Mouse (Mus musculus): ENCODE results near the gene Hsd11b2. TPM values are rescaled to one million over a fixed set of nuclear protein-coding genes. Genes with fewer than 3 reads are reported as not detected.
A peak's percentile ranks its signal among the peaks of the same experiment; 100 is the strongest.

Gene Hsd11b2
- polyA plus RNA-seq, 1 experiment from 2014 or later: 0.13 TPM

DNA sequence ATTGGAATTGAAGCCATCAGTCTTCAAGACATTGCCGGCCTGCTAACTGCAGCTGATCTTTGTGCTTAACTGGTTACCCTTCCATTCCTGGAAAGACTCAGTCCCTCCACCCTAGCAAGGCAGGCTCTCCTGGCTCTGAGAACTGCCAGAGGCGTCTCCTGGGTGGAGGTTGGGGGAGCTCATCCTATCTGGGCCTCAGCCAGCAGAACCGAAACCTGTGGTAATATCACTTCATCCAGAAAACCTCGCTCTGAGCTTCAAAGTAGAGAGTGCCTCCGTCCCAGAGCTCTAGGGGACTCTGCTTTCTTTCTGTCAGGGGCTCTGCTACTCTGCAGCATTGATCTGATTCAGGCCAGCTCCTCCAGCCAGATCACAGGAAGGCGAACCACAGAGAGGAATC, 11.6 kb upstream of the Hsd11b2 start:
- no peak overlapping the region for H3K9ac ChIP-seq (replicated peaks)
- H3K27ac ChIP-seq (ENCODE audit: low read depth): no peak overlapping the region
- H3K4me2 ChIP-seq (ENCODE audit: low read depth, low read length): no peak overlapping the region
- 63% methylated on average over 6 of the region's 6 CpGs for WGBS (ENCODE audit: insufficient replicate concordance)
- no peak for TF ChIP-seq CTCF (IDR thresholded peaks at IDR 0.05; ENCODE audit: low read depth)
- no peak for TF ChIP-seq EP300 (IDR thresholded peaks at IDR 0.05; ENCODE audit: low read depth)
- H3K36me3 ChIP-seq (replicated peaks; ENCODE audit: insufficient read depth, low read length): no peaks in the 10 kb centered on the region
- no peak overlapping the region for H3K4me3 ChIP-seq (ENCODE audit: low read depth, low read length)
- no peaks in the 10 kb centered on the region for H3K9me3 ChIP-seq (ENCODE audit: low read length)
- DNase-seq: no peak
- H3K27me3 ChIP-seq (ENCODE audit: insufficient read depth, low read length): no peaks in the 10 kb centered on the region
- no peaks in the 10 kb centered on the region for H3K4me1 ChIP-seq (ENCODE audit: insufficient read depth)
- ATAC-seq: no peak

DNA sequence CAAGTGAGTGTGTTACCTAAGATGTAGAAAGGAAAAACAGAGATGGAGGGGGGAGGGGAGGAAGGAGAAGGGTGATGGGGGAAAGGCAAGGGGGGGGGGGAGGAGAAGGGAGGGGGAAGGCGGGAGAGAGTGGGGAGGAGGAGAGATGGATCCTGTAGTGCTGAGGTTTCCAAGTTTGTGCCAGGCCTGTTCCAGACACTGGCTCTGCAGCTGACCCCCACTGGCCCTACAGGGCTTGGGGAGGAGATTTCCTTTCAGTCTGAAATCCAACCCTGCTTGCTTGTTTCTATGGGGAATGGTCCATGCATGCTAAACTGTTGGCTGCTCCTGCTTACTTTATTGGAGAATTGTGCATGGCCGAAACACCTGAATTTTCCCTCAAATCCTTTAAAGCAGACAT, 9.8 kb upstream of the Hsd11b2 start:
- Histone ChIP-seq H3K36me3 (replicated peaks; ENCODE audit: insufficient read depth, low read length) (no peaks in the 10 kb centered on the region), H3K9me3 (ENCODE audit: low read length) (no peaks in the 10 kb centered on the region), H3K4me2 (ENCODE audit: low read depth, low read length) (no peak overlapping the region), H3K4me1 (ENCODE audit: insufficient read depth) (no peaks in the 10 kb centered on the region), H3K27me3 (ENCODE audit: insufficient read depth, low read length) (no peaks in the 10 kb centered on the region), H3K27ac (ENCODE audit: low read depth) (no peak overlapping the region), H3K4me3 (ENCODE audit: low read depth, low read length) (no peak overlapping the region), H3K9ac (replicated peaks) (no peak overlapping the region)
- 57% methylated on average over 1 of the region's 2 CpGs for WGBS (ENCODE audit: insufficient replicate concordance)
- TF ChIP-seq EP300 (IDR thresholded peaks at IDR 0.05; ENCODE audit: low read depth) (no peak), CTCF (IDR thresholded peaks at IDR 0.05; ENCODE audit: low read depth) (no peak)
- no peak for DNase-seq
- no peak for ATAC-seq

DNA sequence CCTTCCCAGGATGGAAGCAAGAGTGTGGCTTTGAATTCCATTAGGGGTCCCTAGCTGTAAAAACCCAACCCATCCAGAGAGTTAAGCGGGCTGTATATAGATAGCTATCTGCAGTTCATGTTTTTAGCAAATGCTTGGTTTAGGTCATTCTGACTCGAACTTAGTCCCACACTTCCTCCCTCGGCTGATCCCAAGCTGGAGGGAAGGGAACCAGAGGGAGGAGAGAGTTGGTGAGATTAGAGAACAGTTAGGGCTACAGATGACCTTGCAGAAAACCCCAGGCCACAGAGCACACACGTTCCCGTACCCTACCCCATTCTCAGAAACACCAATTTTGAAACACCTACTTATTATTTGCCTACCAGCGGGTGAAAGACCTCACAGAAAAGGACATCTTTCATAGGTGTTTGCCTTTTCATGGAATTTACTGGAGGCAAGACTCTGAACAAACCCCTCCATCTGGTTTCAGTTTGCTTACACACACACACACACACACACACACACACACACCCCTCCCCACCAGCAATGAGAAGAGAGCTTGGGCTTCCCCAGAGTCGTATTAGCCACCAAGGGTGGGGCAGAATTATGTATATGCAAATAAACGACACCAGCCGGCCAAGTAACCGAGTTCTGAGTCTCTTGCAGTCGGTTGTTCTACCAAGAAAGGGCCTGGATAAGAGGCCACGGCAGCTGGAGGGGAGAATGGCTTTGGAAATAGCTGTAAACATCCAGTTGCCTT, 8.4 kb upstream of the Hsd11b2 start:
- WGBS (ENCODE audit: insufficient replicate concordance): 34% methylated on average over 12 of the region's 12 CpGs
- H3K36me3 ChIP-seq (replicated peaks; ENCODE audit: insufficient read depth, low read length): no peaks in the 10 kb centered on the region
- no peak overlapping the region for H3K9ac ChIP-seq (replicated peaks)
- no peak for ATAC-seq
- H3K4me1 ChIP-seq (ENCODE audit: insufficient read depth): no peaks in the 10 kb centered on the region
- no peak overlapping the region for H3K27ac ChIP-seq (ENCODE audit: low read depth)
- TF ChIP-seq EP300 (IDR thresholded peaks at IDR 0.05; ENCODE audit: low read depth) (no peak), CTCF (IDR thresholded peaks at IDR 0.05; ENCODE audit: low read depth) (no peak)
- H3K27me3 ChIP-seq (ENCODE audit: insufficient read depth, low read length): no peaks in the 10 kb centered on the region
- DNase-seq: no peak
- H3K4me2 ChIP-seq (ENCODE audit: low read depth, low read length): no peak overlapping the region
- H3K9me3 ChIP-seq (ENCODE audit: low read length): no peaks in the 10 kb centered on the region
- H3K4me3 ChIP-seq (ENCODE audit: low read depth, low read length): no peak overlapping the region

DNA sequence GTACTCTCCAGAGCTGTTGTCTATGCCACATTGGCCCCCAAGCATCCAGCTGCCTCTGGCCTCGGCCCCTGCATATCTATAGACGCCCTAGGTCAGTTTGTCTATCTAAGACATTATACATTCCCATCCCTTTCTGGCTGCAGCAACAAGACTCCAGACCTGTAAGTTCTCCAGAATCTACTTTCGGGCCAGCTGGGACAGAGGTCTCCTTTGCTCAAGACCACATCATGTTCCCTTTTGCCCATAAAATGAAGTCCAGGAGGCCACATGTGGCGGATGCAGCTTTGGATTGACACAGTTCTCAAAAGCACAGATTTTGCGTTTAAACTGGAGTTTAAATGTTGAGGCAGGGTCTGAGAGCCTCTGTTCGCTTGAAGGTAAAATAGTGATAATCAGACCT, 4.4 kb upstream of the Hsd11b2 start:
- H3K4me2 ChIP-seq (ENCODE audit: low read depth, low read length): no peak overlapping the region
- no peaks in the 10 kb centered on the region for H3K36me3 ChIP-seq (replicated peaks; ENCODE audit: insufficient read depth, low read length)
- WGBS (ENCODE audit: insufficient replicate concordance): 77% methylated on average over 6 of the region's 6 CpGs
- H3K27ac ChIP-seq (ENCODE audit: low read depth): no peak overlapping the region
- no peak for ATAC-seq
- H3K9ac ChIP-seq (replicated peaks): no peak overlapping the region
- peaks cover 28% of the 10 kb centered on the region for H3K27me3 ChIP-seq (ENCODE audit: insufficient read depth, low read length)
- TF ChIP-seq EP300 (IDR thresholded peaks at IDR 0.05; ENCODE audit: low read depth) (no peak), CTCF (IDR thresholded peaks at IDR 0.05; ENCODE audit: low read depth) (no peak)
- no peak for DNase-seq
- H3K9me3 ChIP-seq (ENCODE audit: low read length): no peaks in the 10 kb centered on the region
- H3K4me1 ChIP-seq (ENCODE audit: insufficient read depth): peaks cover 18% of the 10 kb centered on the region
- no peak overlapping the region for H3K4me3 ChIP-seq (ENCODE audit: low read depth, low read length)

DNA sequence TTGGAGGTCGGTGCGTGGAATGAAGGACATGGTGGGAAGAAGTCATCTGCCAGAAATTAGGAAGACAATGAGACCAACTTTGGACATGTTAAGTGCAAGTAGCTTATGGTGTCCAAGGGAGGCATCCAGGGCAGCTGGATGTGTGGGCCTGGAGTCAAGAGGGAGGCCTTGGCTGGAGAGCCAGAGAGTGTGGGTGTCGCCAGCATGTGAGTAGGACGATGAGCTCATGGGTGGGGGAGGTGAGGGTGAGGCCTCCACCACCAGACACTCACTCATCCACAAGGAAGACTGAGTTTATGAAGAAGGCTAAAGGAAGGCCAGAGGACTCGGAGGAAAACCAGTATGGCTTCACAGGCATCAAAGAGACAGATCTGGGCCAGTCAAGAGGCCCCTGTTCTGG, 3.9 kb upstream of the Hsd11b2 start:
- ATAC-seq (no peak), DNase-seq (no peak)
- TF ChIP-seq CTCF (IDR thresholded peaks at IDR 0.05; ENCODE audit: low read depth) (no peak), EP300 (IDR thresholded peaks at IDR 0.05; ENCODE audit: low read depth) (no peak)
- Histone ChIP-seq H3K4me3 (ENCODE audit: low read depth, low read length) (no peak overlapping the region), H3K27me3 (ENCODE audit: insufficient read depth, low read length) (peaks cover 32% of the 10 kb centered on the region), H3K4me1 (ENCODE audit: insufficient read depth) (peaks cover 22% of the 10 kb centered on the region), H3K27ac (ENCODE audit: low read depth) (no peak overlapping the region), H3K36me3 (replicated peaks; ENCODE audit: insufficient read depth, low read length) (no peaks in the 10 kb centered on the region), H3K9me3 (ENCODE audit: low read length) (no peaks in the 10 kb centered on the region), H3K9ac (replicated peaks) (no peak overlapping the region), H3K4me2 (ENCODE audit: low read depth, low read length) (no peak overlapping the region)
- 70% methylated on average over 5 of the region's 5 CpGs for WGBS (ENCODE audit: insufficient replicate concordance)

DNA sequence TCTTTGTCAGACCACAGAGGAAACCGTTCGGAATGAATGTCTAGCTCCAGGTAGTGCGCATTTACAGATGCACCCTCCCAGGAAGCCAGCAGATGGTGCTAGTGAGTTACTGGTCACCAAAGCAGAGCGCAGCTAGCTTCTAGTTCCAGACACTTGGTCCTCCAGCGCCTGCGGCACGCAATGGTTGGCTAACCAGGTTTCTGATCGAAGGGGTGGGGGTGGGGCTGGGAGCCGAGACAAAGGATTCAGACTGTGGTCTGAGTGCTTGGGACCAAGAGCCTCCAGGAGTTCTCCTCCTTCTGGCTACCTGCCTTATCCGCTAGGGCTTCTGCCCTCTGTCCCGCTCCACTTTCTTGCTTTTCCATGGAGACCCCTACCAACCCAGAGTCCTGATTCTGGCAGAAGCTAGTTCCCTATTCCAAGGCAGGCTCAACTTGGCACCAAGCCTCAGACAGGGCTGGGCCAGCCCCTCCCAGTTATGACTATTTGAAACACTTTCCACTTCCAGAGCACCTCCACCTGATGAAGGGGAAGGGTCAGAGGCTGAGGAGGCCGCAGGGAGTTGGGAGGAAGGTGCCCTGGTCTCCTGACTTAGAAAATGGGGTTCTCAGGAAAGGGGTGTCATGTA, 2.4 kb upstream of the Hsd11b2 start:
- Histone ChIP-seq H3K27me3 (ENCODE audit: insufficient read depth, low read length) (peaks cover 36% of the 10 kb centered on the region), H3K9ac (replicated peaks) (no peak overlapping the region), H3K4me3 (ENCODE audit: low read depth, low read length) (no peak overlapping the region), H3K4me2 (ENCODE audit: low read depth, low read length) (peak overlapping the region; percentile 27; the same call in 1 of the 2 replicates), H3K4me1 (ENCODE audit: insufficient read depth) (peaks cover 22% of the 10 kb centered on the region), H3K36me3 (replicated peaks; ENCODE audit: insufficient read depth, low read length) (0 out of 2 replicates have a peak, but pooled peaks cover under 1% of the 10 kb centered on the region), H3K9me3 (ENCODE audit: low read length) (no peaks in the 10 kb centered on the region), H3K27ac (ENCODE audit: low read depth) (no peak overlapping the region)
- TF ChIP-seq EP300 (IDR thresholded peaks at IDR 0.05; ENCODE audit: low read depth): no peak
- peak; percentile 96 for TF ChIP-seq CTCF (IDR thresholded peaks at IDR 0.05; ENCODE audit: low read depth)
- ATAC-seq: peak; percentile 64
- peak; percentile 84 for DNase-seq
- 13% methylated on average over 12 of the region's 12 CpGs for WGBS (ENCODE audit: insufficient replicate concordance)
